ENCODE assay signal across 1 mouse cellular context in genomic region chr7:131364131-131364530, GRCm38 (mm10).
TF ChIP-seq lines count a peak whose summit lies in the region.

No protein-coding gene starts in this region.

TF ChIP-seq in MEL, 35 proteins besides CTCF, POLR2A, EP300 and RAD21:
- no peak for TF ChIP-seq ZNF384 (IDR thresholded peaks at IDR 0.05; ENCODE audit: low read depth, low read length)
- TF ChIP-seq HCFC1 (IDR thresholded peaks at IDR 0.05; ENCODE audit: low read depth, low read length), result no peak
- no peak for TF ChIP-seq KAT2A (conservative IDR thresholded peaks at IDR 0.05; ENCODE audit: low read depth, low read length)
- TF ChIP-seq JUND (IDR thresholded peaks at IDR 0.05; ENCODE audit: low read depth, low read length), result no peak
- no peak for TF ChIP-seq MEF2A (IDR thresholded peaks at IDR 0.05; ENCODE audit: extremely low read depth, insufficient replicate concordance, low read depth, low read length, poor library complexity, severe bottlenecking)
- TF ChIP-seq MYB (IDR thresholded peaks at IDR 0.05; ENCODE audit: low read depth, low read length), result no peak
- TF ChIP-seq BHLHE40 (IDR thresholded peaks at IDR 0.05; ENCODE audit: borderline replicate concordance, low read depth, low read length), result no peak
- TF ChIP-seq MAFK (IDR thresholded peaks at IDR 0.05; ENCODE audit: borderline replicate concordance, low read depth, low read length), result no peak
- TF ChIP-seq POLR2AphosphoS2 (IDR thresholded peaks at IDR 0.05; ENCODE audit: low read length), result no peak
- no peak for TF ChIP-seq RCOR1 (IDR thresholded peaks at IDR 0.05; ENCODE audit: low read depth, low read length)
- no peak for TF ChIP-seq E2F4 (IDR thresholded peaks at IDR 0.05; ENCODE audit: borderline replicate concordance, low read depth, low read length)
- no peak for TF ChIP-seq NRF1 (IDR thresholded peaks at IDR 0.05; ENCODE audit: insufficient read depth, low read depth, low read length, poor library complexity, severe bottlenecking)
